Mouse (Mus musculus) ES-E14 (cell line): ENCODE results near the gene Drg2. TPM values are rescaled to one million over a fixed set of nuclear protein-coding genes. Genes with fewer than 3 reads are reported as not detected.

Experiments used
- DNase-seq: peaks from one replicate; pipeline ENCODE4 v3.0.0-alpha.2; 2013; ENCODE audit warnings: low read depth, low spot score
- H3K27ac ChIP-seq: 2 replicates; pipeline ENCODE4 v1.5.1; 2012; ENCODE audit warnings: low read depth, mild to moderate bottlenecking, low read length, moderate library complexity, mixed read lengths; ENCODE audit not compliant: poor library complexity, insufficient read depth, severe bottlenecking
- H3K36me3 ChIP-seq: 2 replicates; pipeline ENCODE4 v1.6.1; 2012; ENCODE audit warnings: mild to moderate bottlenecking, low read length, moderate library complexity, mixed read lengths; ENCODE audit not compliant: control insufficient read depth, poor library complexity, insufficient read depth, severe bottlenecking
- H3K4me1 ChIP-seq, 2 experiments: fragments of 150-350 bp in 1 of 2; sonication (generic) in 1 of 2; 2 replicates each; pipeline ENCODE4 v1.6.1; 2012; ENCODE audit warnings: low read length in 2 of 2, mild to moderate bottlenecking in 1 of 2, mixed read lengths in 1 of 2; ENCODE audit not compliant: control insufficient read depth in 2 of 2, insufficient read depth in 2 of 2, poor library complexity in 1 of 2
- H3K4me3 ChIP-seq, 2 experiments: fragments of 150-350 bp in 1 of 2; sonication (generic) in 1 of 2; 2 replicates each; pipeline ENCODE4 v1.5.1; 2012; ENCODE audit warnings: low read length in 2 of 2, low read depth in 1 of 2, mild to moderate bottlenecking in 1 of 2, mixed read lengths in 1 of 2; ENCODE audit not compliant: insufficient read depth in 1 of 2, poor library complexity in 1 of 2, severe bottlenecking in 1 of 2
- H3K9ac ChIP-seq: 2 replicates; pipeline ENCODE4 v1.6.1; 2012; ENCODE audit warnings: low read depth, mild to moderate bottlenecking, low read length, mixed read lengths; ENCODE audit not compliant: poor library complexity, insufficient read depth, severe bottlenecking
- H3K9me3 ChIP-seq: fragments of 150-350 bp; sonication (generic); 2 replicates; pipeline ENCODE4 v1.6.1; 2012; ENCODE audit warnings: low read depth, mild to moderate bottlenecking, low read length; ENCODE audit not compliant: control insufficient read depth, insufficient read depth
- CHD2 ChIP-seq: IDR thresholded peaks from 2 replicates; pipeline ENCODE4 v1.6.1; 2014; ENCODE audit warnings: mild to moderate bottlenecking, low read depth, low read length, inconsistent platforms
- HCFC1 ChIP-seq: IDR thresholded peaks from 2 replicates; pipeline ENCODE4 v1.6.1; 2012; ENCODE audit warnings: low read length, inconsistent platforms, borderline replicate concordance; ENCODE audit not compliant: insufficient read depth
- MAFK ChIP-seq: IDR thresholded peaks from 2 replicates; pipeline ENCODE4 v1.6.1; 2014; ENCODE audit warnings: mild to moderate bottlenecking, low read depth, low read length, inconsistent platforms; ENCODE audit not compliant: insufficient read depth
- ZC3H11A ChIP-seq: IDR thresholded peaks from 2 replicates; pipeline ENCODE4 v1.6.1; 2012; ENCODE audit warnings: low read depth, mild to moderate bottlenecking, inconsistent platforms, low read length, borderline replicate concordance
- ZNF384 ChIP-seq: IDR thresholded peaks from 2 replicates; pipeline ENCODE4 v1.6.1; 2012; ENCODE audit warnings: low read depth, low read length, inconsistent platforms
- in situ Hi-C, 2 experiments: fragments of 600-800 bp; cut with MboI; formaldehyde crosslinking; loops; one replicate each; pipeline ENCODE4 v1.15.1; 2025; ENCODE audit warnings: low sequenced_read_pairs in 2 of 2, inconsistent platforms in 1 of 2; ENCODE audit not compliant: unreplicated experiment in 2 of 2
- total RNA-seq: library from RNA; depleted of rRNA; stranded (reverse); fragments of 300-350 nt; gene quantifications from 2 replicates; pipeline ENCODE4 v1.2.3, GENCODE M21; 2012

The Drg2 gene
- total RNA-seq, 1 experiment = 96.7 TPM

GRCm38 (mm10) chr11:60423006-60423405 lies 31.4 kb upstream of the Drg2 start:
- H3K9ac ChIP-seq = no peak overlapping the region
- H3K36me3 ChIP-seq = no peaks in the 10 kb centered on the region; the same call in 1 of the 2 replicates
- peaks cover 0 to 5% of the 10 kb centered on the region in 2 experiments; a peak in 3 of 4 replicates for H3K4me1 ChIP-seq
- peak; percentile 33 for DNase-seq
- in situ Hi-C loops = no loop called here
- TF ChIP-seq MAFK (no peak), ZC3H11A (no peak), CHD2 (no peak)
- H3K27ac ChIP-seq = peak overlapping the region; percentile 27; the same call in 1 of the 2 replicates
- H3K9me3 ChIP-seq = no peaks in the 10 kb centered on the region
- H3K4me3 ChIP-seq = no peak overlapping the region

GRCm38 (mm10) chr11:60426417-60426816 lies 28.0 kb upstream of the Drg2 start:
- peaks cover 2% of the 10 kb centered on the region for H3K36me3 ChIP-seq

DNA sequence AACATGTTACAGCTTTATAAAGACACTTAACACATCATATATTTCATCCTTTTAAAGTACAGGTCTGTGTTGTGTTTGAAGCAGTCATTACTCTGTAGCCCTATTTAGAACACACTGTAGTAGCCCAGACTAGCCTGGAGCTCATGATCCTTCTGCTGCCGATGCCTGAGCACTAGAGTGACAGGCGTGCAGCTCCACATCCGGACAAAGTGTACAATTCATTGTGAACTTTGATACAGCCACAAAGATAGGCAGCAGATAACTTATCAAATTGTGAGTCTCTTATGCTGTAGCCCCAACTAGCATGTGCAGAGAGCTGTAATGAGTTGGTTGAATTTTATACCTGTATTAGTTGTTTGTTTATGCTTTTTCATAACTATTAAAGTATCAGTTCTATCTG lies 26.8 kb upstream of the Drg2 start:
- in situ Hi-C loops = no loop called here
- H3K4me1 ChIP-seq = peaks cover 0 to 4% of the 10 kb centered on the region in 2 experiments; a peak in 1 of 4 replicates
- no peak overlapping the region for H3K9ac ChIP-seq
- no peak overlapping the region for H3K4me3 ChIP-seq
- H3K36me3 ChIP-seq = peaks cover 2% of the 10 kb centered on the region
- H3K27ac ChIP-seq = no peak overlapping the region
- H3K9me3 ChIP-seq = no peaks in the 10 kb centered on the region
- TF ChIP-seq CHD2 (no peak), ZC3H11A (no peak), ZNF384 (no peak), MAFK (no peak), HCFC1 (no peak)
- DNase-seq = no peak

More at GRCm38 (mm10) chr11:60426417-60426816, 28.0 kb upstream of the Drg2 start:
- no peak for TF ChIP-seq ZNF384
- Histone ChIP-seq H3K4me3 (no peak overlapping the region), H3K27ac (no peak overlapping the region), H3K9ac (no peak overlapping the region), H3K4me1 (peaks cover 0 to 5% of the 10 kb centered on the region in 2 experiments; a peak in 3 of 4 replicates), H3K9me3 (no peaks in the 10 kb centered on the region)
- in situ Hi-C loops = no loop called here
- no peak for DNase-seq

- in situ Hi-C loops = no loop called here
- TF ChIP-seq CHD2 (no peak), HCFC1 (no peak), MAFK (peak; percentile 67)
- no peak overlapping the region for H3K27ac ChIP-seq
- no peaks in the 10 kb centered on the region for H3K9me3 ChIP-seq
- no peak overlapping the region for H3K4me3 ChIP-seq
- H3K9ac ChIP-seq = no peak overlapping the region
- H3K4me1 ChIP-seq = peaks cover 1 to 8% of the 10 kb centered on the region in 2 experiments; a peak in 3 of 4 replicates
- DNase-seq = no peak
- H3K36me3 ChIP-seq = peaks cover 11% of the 10 kb centered on the region; the same call in 1 of the 2 replicates
These were observed 20.9 kb upstream of the Drg2 start for GRCm38 (mm10) chr11:60433501-60433900.

DNA sequence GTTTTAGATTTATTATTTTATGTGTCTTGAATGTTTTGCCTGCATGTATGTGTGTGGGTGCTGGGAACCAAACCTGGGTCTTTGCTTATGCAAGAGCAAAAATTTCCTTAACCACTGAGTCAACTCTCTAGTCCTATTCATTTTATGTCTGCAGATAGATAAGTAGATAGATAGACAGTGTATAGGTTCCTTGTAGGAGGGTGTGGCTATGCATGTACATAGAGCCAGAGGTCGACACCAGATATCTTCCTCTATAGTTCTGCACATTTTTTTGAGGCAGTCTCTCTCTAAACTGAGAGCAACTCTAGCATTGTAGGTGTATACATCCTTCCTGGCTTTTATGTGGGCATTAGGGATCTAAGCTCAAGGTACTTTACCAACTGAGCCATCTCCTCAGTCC lies 19.3 kb upstream of the Drg2 start:
- no peaks in the 10 kb centered on the region for H3K9me3 ChIP-seq
- DNase-seq = no peak
- no peak for TF ChIP-seq CHD2
- no peak for TF ChIP-seq MAFK
- no peak for TF ChIP-seq ZC3H11A
- TF ChIP-seq HCFC1 = no peak
- TF ChIP-seq ZNF384 = no peak
- H3K4me3 ChIP-seq = no peak overlapping the region
- no peak overlapping the region for H3K9ac ChIP-seq
- H3K4me1 ChIP-seq = peaks cover 9 to 10% of the 10 kb centered on the region in 2 experiments
- H3K27ac ChIP-seq = no peak overlapping the region
- peaks cover 11% of the 10 kb centered on the region; the same call in 1 of the 2 replicates for H3K36me3 ChIP-seq
- in situ Hi-C loops = no loop called here
